Mouse (Mus musculus): ENCODE results near the gene Ablim1.

The Ablim1 gene

DNA sequence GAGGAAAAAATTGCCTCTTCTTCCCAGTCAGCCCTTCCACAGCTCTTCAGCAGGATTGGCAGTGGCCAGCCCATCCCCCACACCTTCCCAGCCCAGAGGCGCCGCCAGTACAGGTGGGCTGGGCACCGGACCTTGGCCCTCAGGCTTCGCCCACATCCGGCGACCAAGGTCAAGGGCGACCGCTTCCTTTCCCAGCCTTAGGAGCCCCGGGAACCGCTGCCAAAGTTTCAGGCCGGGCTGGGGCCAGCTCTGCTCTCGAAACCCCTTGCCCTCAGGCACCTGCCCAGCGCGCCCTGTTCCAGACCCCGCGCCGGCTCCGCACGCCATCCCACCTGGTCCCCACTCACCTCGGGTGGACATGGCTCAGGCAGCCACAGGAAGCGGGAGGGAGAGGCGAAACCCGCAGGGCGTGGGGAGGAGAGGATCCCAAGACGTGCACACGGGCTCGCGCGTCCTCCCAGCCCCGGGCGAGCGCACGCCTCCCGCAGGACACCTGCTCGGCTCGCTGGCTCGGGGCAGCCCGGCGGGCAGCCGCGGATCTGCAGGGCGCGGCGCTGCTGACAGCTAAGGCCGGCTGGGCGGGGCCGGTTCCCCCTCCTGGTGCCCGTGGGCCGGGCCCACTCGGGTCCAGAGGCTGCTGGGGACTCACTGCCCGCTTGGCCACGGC is at the start of gene Ablim1:
Ablim1 (minus strand) TSS at position 574 of the 667 bp plus-strand sequence.
- CTCF ChIA-PET: interaction anchor here (1.0 kb wide), 1 partner anchor 229 kb away, joined by 4 read pairs; no protein-coding TSS in a partner anchor

DNA sequence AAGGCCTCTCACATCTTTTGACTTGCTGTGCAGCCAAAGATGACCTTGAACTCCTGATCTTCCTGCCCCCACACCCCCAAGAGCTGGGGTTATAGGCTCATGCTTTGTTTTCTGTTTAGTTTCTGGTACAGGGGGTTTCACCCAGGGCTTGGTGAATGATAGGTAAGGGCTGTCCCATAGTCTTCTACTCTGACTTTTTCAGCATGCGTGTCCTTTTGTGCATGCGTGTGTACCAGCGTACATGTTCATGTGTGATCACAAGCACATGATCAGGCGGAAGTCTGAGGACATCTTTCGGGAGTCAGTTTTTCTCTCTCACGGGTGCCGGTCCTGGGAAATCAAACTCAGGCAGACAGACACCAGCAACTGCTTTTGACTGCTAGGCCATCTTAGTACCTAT is 48.8 kb upstream of the Ablim1 start:
- CTCF ChIA-PET: no interaction called here

DNA sequence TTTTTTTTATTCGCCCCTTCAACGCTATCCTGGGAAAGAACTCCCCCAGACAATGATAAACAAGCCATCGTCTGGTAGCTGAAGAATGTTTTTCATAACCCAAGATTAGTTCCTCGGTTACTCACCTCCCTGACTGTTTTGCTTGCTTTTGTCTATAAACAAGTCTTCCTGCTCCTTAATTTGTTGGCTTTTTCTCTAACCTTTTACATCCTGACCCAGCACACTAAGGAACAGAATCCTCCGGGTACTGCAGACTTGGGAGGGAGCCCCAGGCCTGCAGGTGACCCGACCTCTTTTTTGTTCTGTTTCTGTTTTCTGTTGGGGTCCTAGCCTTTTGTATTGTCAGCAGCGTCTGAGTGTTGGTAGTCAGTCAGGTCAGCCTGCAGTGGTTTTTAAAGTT is 48.4 kb upstream of the Ablim1 start:
- CTCF ChIA-PET: no interaction called here

DNA sequence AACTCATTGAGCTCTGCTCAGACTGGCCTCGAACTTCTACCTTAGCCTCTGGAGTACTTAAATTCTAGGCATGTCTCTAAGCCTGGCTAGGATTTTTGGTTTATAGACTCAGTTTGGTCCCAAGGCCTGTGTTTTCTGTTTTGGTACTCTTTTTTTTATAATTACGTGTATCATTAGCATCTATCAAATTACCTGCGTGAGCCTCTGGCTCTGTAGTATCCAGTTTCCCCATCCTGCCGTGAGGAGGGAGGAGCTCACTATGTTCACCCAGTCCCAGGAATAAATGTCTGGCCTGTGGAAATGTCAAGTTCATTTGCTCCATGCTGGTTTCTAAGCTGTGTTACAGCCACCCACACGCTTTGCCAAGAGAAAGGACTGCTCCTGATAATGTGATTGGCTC is 47.9 kb upstream of the Ablim1 start:
- CTCF ChIA-PET: no interaction called here

DNA sequence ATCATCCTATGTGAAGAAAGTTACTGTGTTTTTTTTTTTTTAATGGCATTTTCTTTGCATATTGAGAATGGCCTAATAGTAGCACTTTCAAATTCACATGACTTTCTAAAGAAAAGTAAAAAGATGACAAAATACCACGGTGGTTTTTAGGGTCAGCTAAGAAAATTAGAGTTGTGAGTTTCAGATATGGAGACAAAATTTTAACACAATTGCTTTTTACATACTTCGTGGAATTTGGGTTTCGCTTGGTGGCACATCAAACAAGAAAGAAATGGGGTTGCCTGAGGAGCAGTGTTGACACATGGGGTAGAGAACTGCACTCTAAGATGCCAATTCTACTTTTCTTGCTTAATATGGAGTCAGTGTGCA is 47.2 kb upstream of the Ablim1 start:
- CTCF ChIA-PET: no interaction called here

DNA sequence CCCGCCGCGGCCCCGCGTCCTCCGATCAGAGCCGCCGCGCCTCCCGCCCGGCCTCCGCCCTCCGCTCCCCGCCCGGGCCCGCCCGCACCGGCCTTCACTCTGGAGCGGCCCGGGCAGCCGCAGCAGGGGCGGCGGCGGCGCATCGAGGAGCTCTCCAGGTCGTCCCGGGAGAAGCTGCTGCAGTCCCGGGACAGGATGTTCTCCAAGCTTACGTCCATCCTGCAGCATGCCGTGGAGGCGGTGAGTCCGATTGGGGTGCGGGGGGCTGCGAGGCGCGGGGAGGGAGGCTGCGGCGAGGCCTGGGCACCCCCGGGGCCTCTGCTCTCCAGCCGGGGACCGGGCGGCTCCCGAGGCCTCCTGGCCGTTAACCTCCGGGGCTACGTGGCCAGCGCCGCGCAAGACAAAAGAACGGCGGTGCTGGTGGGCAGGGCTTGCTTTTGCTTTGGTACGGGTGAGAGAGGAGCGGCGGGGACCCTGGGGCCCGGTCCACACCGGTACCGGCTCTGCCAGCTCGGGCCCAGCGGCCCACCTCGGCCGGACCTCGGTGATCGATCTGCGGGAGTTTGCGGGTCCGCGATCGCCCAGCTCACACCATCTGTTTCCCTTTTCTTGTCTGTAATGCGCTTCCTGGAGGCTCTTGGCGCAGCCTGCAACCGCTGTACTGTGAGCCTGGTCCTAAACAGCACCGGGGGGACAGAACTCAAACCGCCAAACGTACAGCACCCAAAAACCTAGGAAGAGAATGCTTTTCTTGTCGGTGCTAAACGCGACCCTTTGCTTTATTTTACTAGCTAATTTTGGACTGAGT is 46.6 kb upstream of the Ablim1 start:
- CTCF ChIA-PET: interaction anchor here (0.6 kb wide), 1 partner anchor 35 kb away, joined by 3 read pairs; no protein-coding TSS in a partner anchor

DNA sequence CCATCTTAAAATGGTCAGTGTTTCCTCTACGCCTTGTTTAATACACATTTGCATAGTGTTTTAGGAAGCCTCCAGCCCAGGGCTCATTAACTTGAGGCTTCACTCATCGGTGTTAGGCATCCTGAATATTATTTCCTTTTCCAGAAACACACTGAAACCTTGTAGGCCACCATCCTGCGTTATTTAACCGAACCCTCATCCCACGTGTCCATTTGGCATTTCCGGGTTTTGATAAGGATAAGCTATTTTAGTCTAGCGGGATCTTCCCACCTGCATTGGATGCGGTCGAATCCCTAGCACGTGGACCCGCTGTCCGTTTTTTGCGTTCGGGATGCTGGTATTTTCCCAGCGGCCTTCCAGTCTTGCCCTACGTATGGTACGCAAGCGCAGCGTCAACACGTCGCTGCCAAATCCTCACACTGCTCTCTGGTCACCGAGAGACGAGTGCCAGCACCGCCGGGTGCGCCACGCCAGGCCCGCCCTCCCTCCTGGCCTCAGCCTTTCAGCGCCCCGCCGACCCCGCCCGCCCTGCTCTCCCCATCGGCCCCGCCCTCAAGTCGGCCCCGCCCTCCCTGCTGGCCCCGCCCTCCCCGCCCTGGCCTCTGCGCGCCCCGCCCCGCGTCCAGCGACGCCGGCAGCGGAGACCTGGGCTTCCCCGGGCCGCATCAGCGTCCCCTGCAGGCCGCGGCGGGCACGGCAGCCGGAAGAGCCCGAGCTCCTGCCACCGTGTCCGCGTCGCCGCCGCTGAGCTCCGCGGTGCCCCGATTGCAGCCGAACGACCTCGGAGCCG is 45.8 kb upstream of the Ablim1 start, which contains the start of gene Fam160b1:
Fam160b1 (plus strand) TSS at position 340 of the 790 bp plus-strand sequence.
- CTCF ChIA-PET: interaction anchor here (0.6 kb wide), 1 partner anchor 35 kb away, joined by 3 read pairs; no protein-coding TSS in a partner anchor

DNA sequence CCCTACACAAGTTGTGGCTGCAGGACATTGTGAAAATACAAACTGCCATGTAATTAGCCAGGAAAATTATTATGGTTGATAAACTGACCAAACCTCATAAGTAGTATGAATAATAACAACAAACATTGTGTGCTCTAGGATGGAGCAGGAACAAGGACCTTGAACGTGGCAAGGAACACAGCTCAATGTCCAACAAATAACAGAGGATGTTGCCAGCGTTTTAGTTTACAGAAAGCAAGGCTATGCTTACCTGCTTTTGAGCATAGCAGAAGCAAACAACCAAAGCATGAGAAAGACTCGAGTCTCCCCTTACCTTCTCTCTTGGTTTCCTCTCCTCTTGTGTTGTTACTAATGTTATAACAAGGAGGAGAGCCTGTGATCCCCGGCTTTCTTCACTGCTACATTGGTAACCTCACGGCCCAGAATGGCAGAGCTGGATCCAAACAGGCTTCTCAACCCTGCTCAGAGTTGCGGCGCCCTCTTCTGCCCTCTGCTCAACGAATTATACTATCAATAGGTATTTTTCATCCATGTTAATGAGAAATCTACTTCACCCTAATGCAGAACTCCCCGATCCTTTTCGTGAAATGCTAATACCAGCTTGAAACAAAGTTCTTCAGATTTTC is 45.1 kb upstream of the Ablim1 start:
- CTCF ChIA-PET: interaction anchor here (0.6 kb wide), 2 partner anchors 48 to 197 kb away, joined by 3 read pairs; no protein-coding TSS in a partner anchor

DNA sequence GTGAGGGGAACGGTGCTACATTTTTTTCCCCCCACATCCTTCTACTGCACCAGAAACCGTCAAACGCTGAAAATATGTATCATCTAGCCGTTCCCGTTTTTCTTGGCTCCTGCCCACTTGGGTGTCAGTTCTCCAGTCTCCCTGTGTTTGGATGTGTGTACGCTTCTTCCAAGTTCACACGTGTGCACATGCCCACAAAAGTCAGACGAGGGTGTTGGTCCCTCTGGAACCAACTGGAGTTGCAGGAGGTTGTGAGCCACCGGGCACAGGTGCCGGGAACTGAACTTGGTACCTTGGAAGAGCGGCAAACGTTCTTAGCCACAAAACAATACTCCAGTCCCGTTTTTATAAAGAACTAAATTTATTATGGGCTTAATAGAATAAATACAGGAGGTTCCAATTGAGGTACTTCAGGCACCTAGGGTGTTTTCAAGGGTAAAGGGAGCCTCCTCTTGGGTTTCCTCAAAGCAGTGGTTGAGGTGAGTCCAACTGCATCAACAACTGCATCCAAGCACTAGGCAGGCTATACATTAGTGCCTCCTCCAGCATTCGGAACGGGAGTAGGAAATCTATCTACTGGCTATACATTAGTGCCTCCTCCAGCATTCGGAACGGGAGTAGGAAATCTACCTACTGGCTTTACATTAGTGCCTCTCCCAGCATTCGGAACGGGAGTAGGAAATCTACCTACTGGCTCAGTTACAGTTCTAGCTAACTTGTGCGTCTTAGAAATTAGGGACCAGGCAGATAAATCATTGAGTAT is 44.3 kb upstream of the Ablim1 start:
- CTCF ChIA-PET: interaction anchor here (0.6 kb wide), 2 partner anchors 49 to 198 kb away, joined by 3 read pairs; no protein-coding TSS in a partner anchor

DNA sequence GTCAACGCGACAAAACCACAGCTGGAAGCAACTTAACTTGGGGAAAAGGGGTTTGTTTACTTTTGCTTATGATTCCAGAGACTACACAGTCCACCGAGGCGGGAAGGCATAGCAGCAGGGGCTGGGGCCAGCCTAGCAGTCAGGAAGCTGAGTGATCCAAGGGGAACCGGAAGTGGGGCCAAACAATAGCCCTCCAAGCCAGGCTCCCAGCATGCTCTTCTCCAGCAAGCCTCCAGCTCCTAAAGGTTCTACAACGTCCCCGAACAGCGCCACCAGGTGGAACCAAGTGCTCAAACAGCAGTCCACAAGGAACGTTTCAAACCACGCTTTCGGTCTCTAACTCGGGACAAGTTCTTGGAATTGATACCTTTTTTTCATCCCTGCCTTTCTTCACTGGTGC is 43.6 kb upstream of the Ablim1 start:
- CTCF ChIA-PET: no interaction called here

DNA sequence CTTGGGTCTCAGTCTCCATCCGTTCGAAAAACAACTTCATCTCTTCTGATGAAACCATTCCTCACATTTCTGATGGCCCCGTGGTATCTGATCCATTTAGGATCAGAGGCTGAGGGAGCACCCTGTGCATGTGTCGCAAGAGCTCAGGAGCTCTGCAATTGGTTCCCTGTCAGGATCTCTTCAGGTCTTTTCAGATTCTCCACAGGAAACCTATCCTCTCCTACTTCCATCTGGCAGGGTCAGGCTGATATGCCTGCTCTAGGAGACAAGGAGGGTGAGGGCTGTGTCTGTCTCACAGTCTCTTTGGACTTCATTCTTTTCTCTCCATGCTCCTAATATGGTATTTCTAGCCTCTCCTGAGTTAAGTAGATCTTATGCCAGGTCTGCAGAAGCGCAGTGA is 43.1 kb upstream of the Ablim1 start:
- CTCF ChIA-PET: interaction anchor here (0.7 kb wide), 1 partner anchor 178 kb away, joined by 6 read pairs; no protein-coding TSS in a partner anchor

DNA sequence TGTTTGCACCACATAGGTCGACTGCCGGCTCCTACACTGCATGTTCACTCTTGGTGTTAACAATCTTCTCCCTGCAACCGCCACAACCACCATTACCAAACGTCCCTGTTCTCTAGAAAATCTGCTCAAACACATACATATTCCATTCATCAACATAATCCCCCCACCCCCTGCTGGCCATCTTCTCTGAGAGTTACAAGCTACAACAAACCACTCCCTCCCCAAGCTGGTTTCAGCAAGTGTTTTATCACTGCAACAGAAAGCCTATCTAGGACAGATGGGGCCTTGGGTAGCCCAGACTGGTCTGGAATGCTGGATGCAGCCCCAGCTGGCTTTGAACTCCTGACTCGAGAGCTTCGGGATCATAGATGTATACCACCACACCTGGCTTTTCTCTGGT is 42.5 kb upstream of the Ablim1 start:
- CTCF ChIA-PET: interaction anchor here (0.7 kb wide), 1 partner anchor 178 kb away, joined by 6 read pairs; no protein-coding TSS in a partner anchor

DNA sequence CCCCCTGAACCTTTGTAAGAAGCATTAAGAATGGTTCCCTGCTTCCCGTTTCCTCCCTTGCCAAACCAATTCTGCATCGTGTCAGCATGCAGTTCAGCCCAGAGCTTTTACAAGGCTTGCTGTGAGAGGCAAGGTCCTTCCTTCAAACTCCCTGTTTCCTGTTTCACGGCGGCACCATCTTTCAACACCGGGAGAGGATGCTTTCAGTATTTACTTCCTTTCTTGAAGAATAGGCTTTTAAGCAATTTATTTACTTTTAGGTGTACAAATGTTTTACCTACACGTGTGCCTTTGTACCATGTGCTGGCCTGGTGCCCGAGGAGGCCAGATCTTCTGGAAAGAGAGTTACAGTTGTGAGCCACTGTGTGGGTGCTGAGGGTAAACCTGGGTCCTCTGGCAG is 41.6 kb upstream of the Ablim1 start:
- CTCF ChIA-PET: interaction anchor here (0.6 kb wide), 1 partner anchor 155 kb away, joined by 3 read pairs; no protein-coding TSS in a partner anchor

DNA sequence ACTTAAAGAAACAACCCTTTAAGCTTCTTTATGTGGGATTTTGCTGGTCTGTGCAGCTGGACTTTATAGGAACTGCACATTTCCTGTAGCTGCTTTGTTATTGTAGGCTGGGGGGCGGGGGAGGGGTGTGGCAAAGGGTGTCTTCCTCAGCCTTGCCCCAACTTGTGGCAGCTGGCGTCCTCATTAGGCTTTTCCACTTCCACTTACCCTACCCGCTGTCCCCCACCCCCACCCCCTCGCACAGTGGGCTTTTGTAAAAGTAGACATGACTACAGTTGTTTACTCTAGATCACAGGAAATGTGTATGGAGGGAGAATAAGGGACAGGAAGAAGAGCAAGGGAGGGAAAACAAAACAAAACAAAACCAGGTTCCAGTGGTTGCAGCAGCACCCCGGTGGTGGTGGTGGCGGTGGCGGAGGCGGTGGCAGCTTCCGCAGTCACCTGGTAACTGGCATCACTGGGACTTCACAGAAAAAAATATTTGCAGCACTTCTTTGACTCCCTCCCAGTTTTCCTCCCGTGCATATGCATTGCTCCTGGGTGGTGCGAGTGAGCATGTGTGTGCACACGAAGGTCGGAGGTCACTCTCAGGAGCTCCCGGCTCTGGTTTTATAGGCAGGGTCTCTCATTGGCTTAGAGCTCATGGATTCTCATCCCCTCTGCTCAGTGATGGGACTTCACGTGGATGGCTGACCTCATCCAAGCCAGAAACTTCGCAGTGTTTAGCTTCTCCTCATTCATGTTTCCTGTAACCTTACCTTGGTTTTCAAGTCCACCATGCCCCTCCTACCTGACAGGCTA is 40.9 kb upstream of the Ablim1 start:
- CTCF ChIA-PET: no interaction called here

DNA sequence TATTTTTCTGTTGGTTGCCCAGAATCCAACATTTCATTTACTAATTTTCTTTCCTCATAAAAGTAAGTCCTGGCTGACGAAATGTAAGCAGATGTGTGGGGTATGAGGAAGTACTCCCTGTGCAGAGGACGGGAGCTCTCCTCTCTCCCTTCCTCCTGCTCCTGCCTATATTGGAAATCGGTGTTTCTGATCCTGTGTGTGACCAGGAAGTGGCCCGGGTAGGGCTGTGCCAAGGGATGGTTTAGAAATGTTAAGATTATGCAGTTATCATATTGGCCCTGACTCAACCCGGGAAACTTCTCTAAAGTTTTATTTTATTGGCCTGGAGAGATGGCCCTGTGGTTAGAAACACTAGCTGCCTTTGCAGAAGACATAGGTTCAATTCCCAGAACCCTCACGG is 40.0 kb upstream of the Ablim1 start:
- CTCF ChIA-PET: no interaction called here

DNA sequence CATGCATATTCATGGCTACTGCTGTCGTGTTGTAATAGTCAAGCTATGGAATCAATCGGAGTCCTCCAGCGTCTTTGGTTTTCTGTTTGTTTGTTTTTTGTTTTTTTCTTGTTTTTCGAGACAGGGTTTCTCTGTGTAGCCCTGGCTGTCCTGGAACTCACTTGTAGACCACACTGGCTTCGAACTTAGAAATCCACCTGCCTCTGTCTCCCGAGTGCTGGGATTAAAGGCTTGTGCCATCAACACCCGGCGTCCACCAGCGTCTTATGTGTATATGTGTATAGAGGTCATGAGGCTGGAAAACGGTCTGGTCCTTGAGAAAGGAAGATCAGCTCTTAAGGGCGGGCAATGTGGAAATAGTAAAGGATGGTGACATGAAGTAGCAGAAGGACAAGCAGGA is 39.3 kb upstream of the Ablim1 start:
- CTCF ChIA-PET: interaction anchor here (0.6 kb wide), 1 partner anchor 233 kb away, joined by 3 read pairs; no protein-coding TSS in a partner anchor

DNA sequence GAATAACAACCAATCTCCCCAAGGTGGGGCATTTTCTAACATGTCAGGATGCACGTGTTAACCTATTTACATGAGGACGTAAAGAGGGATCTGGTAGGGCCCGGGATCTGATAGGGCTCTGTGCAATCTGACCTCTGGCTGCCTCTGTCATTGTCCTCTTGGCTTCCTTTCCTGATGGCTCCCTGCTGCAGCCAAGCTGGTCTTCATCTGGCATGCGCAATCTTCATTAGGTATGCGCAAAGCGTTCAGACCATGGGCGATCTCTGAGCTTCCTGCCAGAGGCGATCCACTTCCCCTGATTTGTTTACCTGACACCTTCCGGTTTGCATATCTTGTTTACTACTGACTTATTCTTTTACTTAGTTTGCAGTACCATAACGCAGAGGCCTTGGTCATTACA is 38.5 kb upstream of the Ablim1 start:
- CTCF ChIA-PET: no interaction called here

DNA sequence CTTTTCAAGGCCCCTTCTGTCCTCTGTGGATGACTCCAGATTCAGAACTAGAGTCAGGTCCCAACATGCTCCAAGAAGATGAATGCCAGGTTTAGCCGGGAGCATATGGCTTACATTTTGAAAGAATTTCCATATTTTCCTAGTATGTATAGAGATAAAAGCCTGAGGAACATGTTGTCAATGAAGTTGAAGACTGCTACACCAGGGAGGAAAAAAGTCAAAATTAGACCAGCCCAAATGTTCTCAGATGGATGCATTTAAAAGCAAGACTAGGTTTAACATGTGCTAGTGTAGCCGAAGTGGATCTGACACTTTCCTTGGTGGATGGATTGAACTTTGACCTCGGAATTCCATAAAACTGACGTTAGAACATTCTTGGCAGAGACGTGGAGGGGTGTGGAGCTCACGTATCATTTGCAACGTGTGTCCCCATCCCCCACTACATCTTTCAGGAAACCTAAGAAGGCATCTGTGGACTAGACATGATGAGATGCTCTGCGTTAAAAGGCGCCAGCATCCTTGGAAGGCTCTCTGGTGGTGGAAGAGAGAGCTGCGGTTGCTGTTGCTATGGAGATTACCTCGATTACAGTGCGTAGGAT is 37.7 kb upstream of the Ablim1 start:
- CTCF ChIA-PET: no interaction called here

DNA sequence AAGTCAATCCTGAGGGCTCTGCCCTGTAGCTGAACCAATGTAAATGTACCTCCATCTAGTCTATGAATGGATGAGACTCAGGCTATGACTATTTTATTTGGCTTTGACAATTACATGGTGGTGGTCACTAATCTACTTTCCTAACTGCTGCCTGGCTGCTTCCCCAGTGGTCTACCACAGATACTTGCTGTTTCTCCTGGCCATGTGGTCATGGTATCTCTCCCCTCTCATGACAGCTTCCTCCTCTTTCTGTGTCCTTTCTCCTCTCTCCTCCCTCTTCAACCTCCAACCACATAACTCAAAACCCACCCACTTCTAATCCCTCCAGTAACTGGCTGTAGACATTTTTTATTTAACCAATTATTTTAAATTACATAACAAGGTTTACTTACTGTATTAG is 34.4 kb upstream of the Ablim1 start:
- CTCF ChIA-PET: no interaction called here

DNA sequence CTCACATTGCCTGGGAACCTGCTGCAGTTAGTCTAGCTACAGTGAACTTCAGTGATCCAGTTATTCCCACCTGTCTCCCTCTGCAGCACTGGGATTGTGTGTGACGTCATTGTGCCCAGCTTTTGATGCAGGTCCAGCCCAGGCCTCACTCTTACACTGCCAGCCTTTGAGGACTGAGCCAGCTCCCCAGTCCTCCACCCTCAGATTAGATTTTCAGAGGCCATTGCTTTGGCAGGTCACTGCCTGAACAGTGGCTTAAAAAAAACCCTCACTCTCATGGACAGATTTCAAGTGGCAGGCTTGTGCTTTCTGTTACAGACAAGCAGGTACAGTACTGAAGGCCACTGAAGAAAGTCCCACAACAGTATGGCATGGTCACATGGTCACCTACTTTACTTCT is 30.0 kb upstream of the Ablim1 start:
- CTCF ChIA-PET: no interaction called here

Data from spleen, embryonic (tissue).